Mouse (Mus musculus): Measurements from ENCODE around the gene Ank2. TPM values are rescaled to one million over a fixed set of nuclear protein-coding genes. Genes with fewer than 3 reads are reported as not detected.

Ank2 gene
- 158 and 159 TPM in 2 replicates for polyA plus RNA-seq (2015; fragmentation: Nextera tagmentation; extraction: Ambion mirVana)

GRCm38 (mm10) chr3:127498742-127499400, at the start of gene Ank2:
TSS of gene Ank2 (minus strand) at chr3:127499350.
- peaks cover 3% of the 10 kb centered on the region; the same call in 1 of the 2 replicates for H3K27me3 ChIP-seq
- H3K4me3 ChIP-seq: peak within 1 kb of the TSS; percentile 59
- H3K4me1 ChIP-seq: peaks cover 17% of the 10 kb centered on the region
- peak within 1 kb of the TSS; percentile 73 for H3K27ac ChIP-seq (replicated peaks)
- WGBS: under 1% methylated on average over 55 of the region's 62 CpGs
- H3K4me2 ChIP-seq (replicated peaks): peak within 1 kb of the TSS; percentile 88
- peak; percentile 81 for ATAC-seq (replicated peaks)
- no peaks in the 10 kb centered on the region for H3K36me3 ChIP-seq
- H3K9me3 ChIP-seq: no peaks in the 10 kb centered on the region
- peak within 1 kb of the TSS; percentile 82 for H3K9ac ChIP-seq (replicated peaks)

GRCm38 (mm10) chr3:127547882-127548281, 48.7 kb upstream of the Ank2 start:
- H3K36me3 ChIP-seq: peaks cover 23% of the 10 kb centered on the region
- no peak overlapping the region for H3K9ac ChIP-seq (replicated peaks)
- WGBS: 36% methylated on average over 5 of the region's 5 CpGs
- no peak overlapping the region for H3K27ac ChIP-seq (replicated peaks)
- no peak overlapping the region for H3K4me2 ChIP-seq (replicated peaks)
- peaks cover 10% of the 10 kb centered on the region; the same call in 1 of the 2 replicates for H3K4me1 ChIP-seq
- no peaks in the 10 kb centered on the region for H3K9me3 ChIP-seq
- no peaks in the 10 kb centered on the region for H3K27me3 ChIP-seq
- no peak for ATAC-seq (replicated peaks)
- no peak overlapping the region for H3K4me3 ChIP-seq

GRCm38 (mm10) chr3:127544610-127545121, 45.5 kb upstream of the Ank2 start:
- Histone ChIP-seq H3K4me1 (no peaks in the 10 kb centered on the region), H3K4me3 (no peak overlapping the region), H3K36me3 (peaks cover 28% of the 10 kb centered on the region), H3K9me3 (no peaks in the 10 kb centered on the region), H3K27me3 (no peaks in the 10 kb centered on the region), H3K4me2 (replicated peaks) (no peak overlapping the region), H3K9ac (replicated peaks) (no peak overlapping the region), H3K27ac (replicated peaks) (no peak overlapping the region)
- ATAC-seq (replicated peaks): no peak
- WGBS: 25% methylated on average over 5 of the region's 5 CpGs

GRCm38 (mm10) chr3:127543976-127544375, 44.8 kb upstream of the Ank2 start:
- no peak overlapping the region for H3K27ac ChIP-seq (replicated peaks)
- no peak overlapping the region for H3K4me2 ChIP-seq (replicated peaks)
- 73% methylated on average over 4 of the region's 4 CpGs for WGBS
- H3K36me3 ChIP-seq: peaks cover 28% of the 10 kb centered on the region
- H3K9me3 ChIP-seq: no peaks in the 10 kb centered on the region
- H3K4me1 ChIP-seq: no peaks in the 10 kb centered on the region
- no peak overlapping the region for H3K4me3 ChIP-seq
- no peaks in the 10 kb centered on the region for H3K27me3 ChIP-seq
- ATAC-seq (replicated peaks): no peak
- H3K9ac ChIP-seq (replicated peaks): no peak overlapping the region

GRCm38 (mm10) chr3:127539193-127539592, 40.0 kb upstream of the Ank2 start:
- Histone ChIP-seq H3K9ac (replicated peaks) (no peak overlapping the region), H3K4me3 (no peak overlapping the region), H3K36me3 (peaks cover 14% of the 10 kb centered on the region), H3K27me3 (no peaks in the 10 kb centered on the region), H3K4me2 (replicated peaks) (no peak overlapping the region), H3K27ac (replicated peaks) (no peak overlapping the region), H3K9me3 (no peaks in the 10 kb centered on the region), H3K4me1 (no peaks in the 10 kb centered on the region)
- ATAC-seq (replicated peaks): no peak
- 73% methylated on average over 6 of the region's 6 CpGs for WGBS

GRCm38 (mm10) chr3:127530293-127530692, 31.1 kb upstream of the Ank2 start:
- Histone ChIP-seq H3K9me3 (no peaks in the 10 kb centered on the region), H3K4me3 (no peak overlapping the region), H3K27ac (replicated peaks) (no peak overlapping the region), H3K4me2 (replicated peaks) (no peak overlapping the region), H3K9ac (replicated peaks) (no peak overlapping the region), H3K27me3 (no peaks in the 10 kb centered on the region), H3K36me3 (no peaks in the 10 kb centered on the region), H3K4me1 (no peaks in the 10 kb centered on the region; the same call in 1 of the 2 replicates)
- ATAC-seq (replicated peaks): no peak
- WGBS: 9% methylated on average over 4 of the region's 4 CpGs

- no peaks in the 10 kb centered on the region for H3K27me3 ChIP-seq
- H3K4me2 ChIP-seq (replicated peaks): no peak overlapping the region
- no peak overlapping the region for H3K9ac ChIP-seq (replicated peaks)
- no peak overlapping the region for H3K4me3 ChIP-seq
- no peak overlapping the region for H3K27ac ChIP-seq (replicated peaks)
- no peaks in the 10 kb centered on the region; the same call in 1 of the 2 replicates for H3K4me1 ChIP-seq
- 75% methylated on average over 4 of the region's 4 CpGs for WGBS
- H3K36me3 ChIP-seq: no peaks in the 10 kb centered on the region
- ATAC-seq (replicated peaks): no peak
- H3K9me3 ChIP-seq: no peaks in the 10 kb centered on the region
Observed at GRCm38 (mm10) chr3:127529824-127530223, 30.7 kb upstream of the Ank2 start.

GRCm38 (mm10) chr3:127529210-127529609, 30.1 kb upstream of the Ank2 start:
- no peaks in the 10 kb centered on the region for H3K9me3 ChIP-seq
- H3K36me3 ChIP-seq: no peaks in the 10 kb centered on the region
- no peak overlapping the region for H3K4me2 ChIP-seq (replicated peaks)
- 90% methylated on average over 3 of the region's 3 CpGs for WGBS
- H3K27me3 ChIP-seq: no peaks in the 10 kb centered on the region
- H3K4me3 ChIP-seq: no peak overlapping the region
- no peaks in the 10 kb centered on the region; the same call in 1 of the 2 replicates for H3K4me1 ChIP-seq
- no peak for ATAC-seq (replicated peaks)
- no peak overlapping the region for H3K27ac ChIP-seq (replicated peaks)
- no peak overlapping the region for H3K9ac ChIP-seq (replicated peaks)

GRCm38 (mm10) chr3:127527465-127528034, 28.4 kb upstream of the Ank2 start:
- Histone ChIP-seq H3K36me3 (no peaks in the 10 kb centered on the region), H3K4me2 (replicated peaks) (no peak overlapping the region), H3K9me3 (no peaks in the 10 kb centered on the region), H3K9ac (replicated peaks) (no peak overlapping the region), H3K4me1 (no peaks in the 10 kb centered on the region; the same call in 1 of the 2 replicates), H3K4me3 (no peak overlapping the region), H3K27me3 (no peaks in the 10 kb centered on the region), H3K27ac (replicated peaks) (no peak overlapping the region)
- WGBS: 77% methylated on average over 5 of the region's 5 CpGs
- no peak for ATAC-seq (replicated peaks)

- no peaks in the 10 kb centered on the region for H3K9me3 ChIP-seq
- 76% methylated on average over 8 of the region's 8 CpGs for WGBS
- H3K4me3 ChIP-seq: no peak overlapping the region
- ATAC-seq (replicated peaks): no peak
- no peak overlapping the region for H3K27ac ChIP-seq (replicated peaks)
- no peak overlapping the region for H3K9ac ChIP-seq (replicated peaks)
- H3K4me1 ChIP-seq: no peaks in the 10 kb centered on the region; the same call in 1 of the 2 replicates
- H3K4me2 ChIP-seq (replicated peaks): no peak overlapping the region
- H3K27me3 ChIP-seq: no peaks in the 10 kb centered on the region
- H3K36me3 ChIP-seq: no peaks in the 10 kb centered on the region
Observed at GRCm38 (mm10) chr3:127525188-127525819, 26.2 kb upstream of the Ank2 start.

- no peak for ATAC-seq (replicated peaks)
- no peak overlapping the region for H3K27ac ChIP-seq (replicated peaks)
- H3K4me3 ChIP-seq: no peak overlapping the region
- no peaks in the 10 kb centered on the region for H3K36me3 ChIP-seq
- no peaks in the 10 kb centered on the region for H3K27me3 ChIP-seq
- H3K4me1 ChIP-seq: no peaks in the 10 kb centered on the region
- WGBS: 86% methylated on average over 10 of the region's 10 CpGs
- no peaks in the 10 kb centered on the region for H3K9me3 ChIP-seq
- H3K4me2 ChIP-seq (replicated peaks): no peak overlapping the region
- no peak overlapping the region for H3K9ac ChIP-seq (replicated peaks)
Observed at GRCm38 (mm10) chr3:127521156-127521555, 22.0 kb upstream of the Ank2 start.

- H3K36me3 ChIP-seq: no peaks in the 10 kb centered on the region
- ATAC-seq (replicated peaks): no peak
- H3K27ac ChIP-seq (replicated peaks): no peak overlapping the region
- no peaks in the 10 kb centered on the region for H3K4me1 ChIP-seq
- H3K4me3 ChIP-seq: no peak overlapping the region
- 89% methylated on average over 6 of the region's 6 CpGs for WGBS
- H3K4me2 ChIP-seq (replicated peaks): no peak overlapping the region
- no peaks in the 10 kb centered on the region for H3K27me3 ChIP-seq
- H3K9ac ChIP-seq (replicated peaks): no peak overlapping the region
- no peaks in the 10 kb centered on the region for H3K9me3 ChIP-seq
Observed at GRCm38 (mm10) chr3:127520300-127520699, 21.1 kb upstream of the Ank2 start.

All from forebrain, embryonic 15.5 days (tissue).